Mouse (Mus musculus): ENCODE data around the gene Slc4a4. TPM values are rescaled to one million over a fixed set of nuclear protein-coding genes. Genes with fewer than 3 reads are reported as not detected.

The Slc4a4 gene
- polyA plus RNA-seq, 1 experiment from 2014 or later, result 2.2 TPM

DNA sequence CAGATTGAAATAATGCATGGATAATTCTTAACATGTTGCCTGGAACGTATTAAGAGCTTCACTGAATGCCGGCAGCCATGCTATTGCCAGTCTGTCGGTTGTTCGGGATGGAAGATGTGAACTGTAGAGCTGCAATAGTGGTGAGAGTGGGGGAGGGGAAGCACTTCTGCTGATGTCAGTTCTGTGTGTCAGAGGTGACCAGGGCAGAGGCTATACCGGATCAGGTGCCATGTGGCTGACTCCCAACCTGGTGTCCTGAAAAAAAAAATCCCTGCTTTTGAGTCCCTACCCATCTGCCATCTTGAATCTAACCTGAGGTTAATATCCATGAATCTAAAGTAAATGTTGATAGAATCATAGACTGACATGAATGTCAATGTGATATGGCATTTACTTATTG, 39.0 kb downstream of the Slc4a4 start:
- Histone ChIP-seq H3K36me3 (no peaks in the 10 kb centered on the region), H3K27me3 (ENCODE audit: insufficient read depth, poor library complexity, severe bottlenecking) (no peaks in the 10 kb centered on the region), H3K9me3 (no peaks in the 10 kb centered on the region), H3K4me3 (no peak overlapping the region), H3K27ac (no peak overlapping the region), H3K4me1 (peaks cover 18% of the 10 kb centered on the region)
- DNase-seq (ENCODE audit: low spot score), result no peak
- WGBS, result 83% methylated on average over 5 of the region's 5 CpGs

DNA sequence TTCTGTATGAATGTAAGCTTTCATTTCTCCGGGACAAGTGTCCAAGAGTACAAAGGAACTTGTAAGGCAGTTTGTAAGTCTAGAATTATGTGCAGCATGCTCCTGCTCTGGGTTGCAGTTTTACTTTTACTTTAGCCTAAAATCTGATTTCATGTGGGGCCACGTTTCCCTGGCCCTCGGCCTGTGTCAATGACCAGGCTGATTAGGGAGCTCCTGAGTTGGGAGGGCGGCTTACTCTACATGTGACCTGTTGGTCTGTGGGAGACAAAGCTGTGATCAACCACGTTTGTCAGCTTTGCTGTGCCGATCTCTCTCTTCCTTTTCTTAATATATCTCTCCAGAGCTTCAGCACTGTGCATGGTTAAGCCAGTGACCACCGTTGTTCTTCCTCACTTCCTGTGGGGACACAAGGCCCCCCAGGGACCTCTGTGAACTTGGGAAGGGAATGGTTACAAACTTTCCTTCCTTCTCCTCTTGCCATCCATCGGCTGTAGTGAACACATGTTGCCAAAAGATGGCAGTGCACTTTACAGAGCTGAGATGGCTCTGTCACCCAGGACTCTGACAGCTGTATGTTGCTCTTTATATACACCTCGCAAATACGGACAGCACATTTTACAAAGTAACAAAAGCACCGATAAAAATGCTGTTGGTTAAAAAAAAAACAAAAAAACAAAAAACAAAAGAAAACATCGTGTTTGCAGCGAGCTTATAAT, 41.7 kb downstream of the Slc4a4 start:
- WGBS, result 44% methylated on average over 13 of the region's 13 CpGs
- no peak for DNase-seq (ENCODE audit: low spot score)
- Histone ChIP-seq H3K4me3 (no peak overlapping the region), H3K27me3 (ENCODE audit: insufficient read depth, poor library complexity, severe bottlenecking) (no peaks in the 10 kb centered on the region), H3K36me3 (no peaks in the 10 kb centered on the region), H3K27ac (no peak overlapping the region), H3K9me3 (no peaks in the 10 kb centered on the region), H3K4me1 (peaks cover 37% of the 10 kb centered on the region)

DNA sequence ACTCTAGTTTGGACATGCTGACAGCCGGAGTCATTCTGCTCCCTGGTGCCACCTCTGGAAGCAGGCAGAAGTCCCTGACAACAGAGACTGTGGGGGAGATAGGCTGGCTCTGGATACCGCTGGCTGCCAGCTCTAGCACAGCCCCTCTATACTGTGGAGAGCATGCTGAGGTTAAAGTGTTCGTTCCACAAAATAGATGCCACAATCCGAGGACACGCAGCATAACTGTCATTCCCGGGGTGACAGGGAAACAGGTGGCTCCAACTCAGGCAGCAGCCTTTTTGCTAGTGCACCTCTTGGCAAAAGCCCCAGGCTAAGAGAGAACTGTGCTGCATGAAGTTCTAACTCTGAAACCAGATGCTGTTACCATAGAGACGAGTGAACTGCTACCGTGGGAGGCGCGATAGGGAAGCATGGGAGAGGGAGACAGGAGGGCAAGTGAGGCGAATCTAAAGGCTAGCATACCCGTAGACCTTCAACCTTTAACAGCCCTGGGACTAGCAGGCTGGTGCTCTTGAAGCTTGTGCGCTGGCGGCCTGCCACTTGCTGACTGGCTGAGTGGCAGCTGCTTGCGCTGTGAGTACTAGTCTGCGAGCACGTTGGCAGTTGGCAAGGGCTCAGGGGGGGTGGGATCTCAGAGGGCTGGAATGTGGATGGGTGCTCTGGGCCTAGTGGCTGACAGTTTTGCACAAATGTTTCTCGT, 42.9 kb downstream of the Slc4a4 start:
- peaks cover 49% of the 10 kb centered on the region for H3K4me1 ChIP-seq
- H3K36me3 ChIP-seq, result no peaks in the 10 kb centered on the region
- H3K27ac ChIP-seq, result peak overlapping the region; percentile 77
- H3K4me3 ChIP-seq, result peak overlapping the region; percentile 35
- WGBS, result 39% methylated on average over 18 of the region's 18 CpGs
- H3K9me3 ChIP-seq, result no peaks in the 10 kb centered on the region
- DNase-seq (ENCODE audit: low spot score), result peak; percentile 82
- H3K27me3 ChIP-seq (ENCODE audit: insufficient read depth, poor library complexity, severe bottlenecking), result no peaks in the 10 kb centered on the region

DNA sequence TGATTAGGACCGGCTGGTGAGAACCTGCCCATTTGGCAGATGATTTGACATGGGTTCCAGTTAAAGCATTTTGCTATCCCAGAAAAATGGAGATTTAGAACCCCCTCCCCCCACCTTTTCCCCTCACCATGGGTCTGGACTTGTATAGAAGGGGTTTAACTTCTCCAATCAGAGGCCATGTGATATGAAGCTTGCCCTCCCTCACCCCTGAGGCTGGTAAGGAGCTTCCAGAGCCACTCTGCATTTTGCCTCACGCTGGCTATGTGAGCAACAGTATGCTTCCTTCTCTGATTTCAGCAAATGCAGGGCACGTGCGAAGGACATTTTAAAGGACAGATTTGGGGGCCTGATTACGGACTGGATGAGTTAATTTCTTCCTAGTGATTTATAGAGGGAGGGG, 43.5 kb downstream of the Slc4a4 start:
- WGBS, result 58% methylated on average over 5 of the region's 5 CpGs
- H3K36me3 ChIP-seq, result no peaks in the 10 kb centered on the region
- H3K27ac ChIP-seq, result peak overlapping the region; percentile 77
- no peaks in the 10 kb centered on the region for H3K27me3 ChIP-seq (ENCODE audit: insufficient read depth, poor library complexity, severe bottlenecking)
- no peak overlapping the region for H3K4me3 ChIP-seq
- peaks cover 54% of the 10 kb centered on the region for H3K4me1 ChIP-seq
- H3K9me3 ChIP-seq, result no peaks in the 10 kb centered on the region
- no peak for DNase-seq (ENCODE audit: low spot score)

DNA sequence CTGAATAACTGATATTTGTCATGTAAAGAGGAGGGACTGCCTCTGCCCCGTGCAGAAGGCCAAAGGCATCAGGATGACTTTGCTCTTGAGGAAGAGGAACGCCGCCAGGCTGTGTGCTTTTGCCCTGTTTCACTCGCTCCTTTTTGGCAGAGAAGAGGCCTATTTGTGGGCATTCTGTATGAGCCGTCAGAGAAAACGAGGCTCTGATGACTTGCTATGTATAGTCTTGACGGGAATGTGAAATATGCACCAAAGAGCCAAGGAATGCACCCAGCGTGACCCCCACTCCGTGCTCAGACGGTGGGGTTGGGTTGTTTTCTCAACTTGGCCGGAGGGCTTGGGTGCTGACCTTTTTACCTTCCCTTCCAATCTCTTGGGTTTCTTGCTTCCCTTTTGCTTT, 44.0 kb downstream of the Slc4a4 start:
- no peaks in the 10 kb centered on the region for H3K36me3 ChIP-seq
- WGBS, result 33% methylated on average over 11 of the region's 11 CpGs
- H3K4me1 ChIP-seq, result peaks cover 59% of the 10 kb centered on the region
- H3K4me3 ChIP-seq, result no peak overlapping the region
- no peaks in the 10 kb centered on the region for H3K27me3 ChIP-seq (ENCODE audit: insufficient read depth, poor library complexity, severe bottlenecking)
- H3K9me3 ChIP-seq, result no peaks in the 10 kb centered on the region
- no peak for DNase-seq (ENCODE audit: low spot score)
- H3K27ac ChIP-seq, result peak overlapping the region; percentile 77

DNA sequence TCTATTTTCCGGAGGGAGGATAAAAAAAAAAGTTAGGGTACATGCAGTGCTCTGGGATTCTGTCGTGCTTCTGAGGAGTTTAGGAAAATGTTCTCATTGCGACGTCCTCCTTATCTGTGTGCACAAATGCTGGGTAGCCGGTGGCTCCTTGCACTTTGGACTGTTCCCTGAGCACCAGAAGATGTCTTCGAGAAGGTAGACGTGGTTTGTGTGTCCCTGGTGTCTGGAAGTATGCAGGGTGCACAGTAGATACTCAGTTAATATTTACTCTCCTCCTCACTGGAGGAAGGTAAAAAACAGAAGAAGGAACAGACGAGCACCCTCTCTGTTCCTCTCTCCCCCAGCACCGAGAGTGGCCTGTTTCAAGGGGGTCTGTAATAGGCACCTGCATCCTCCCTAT, 44.6 kb downstream of the Slc4a4 start:
- no peak for DNase-seq (ENCODE audit: low spot score)
- peak overlapping the region; percentile 77 for H3K27ac ChIP-seq
- 75% methylated on average over 9 of the region's 9 CpGs for WGBS

DNA sequence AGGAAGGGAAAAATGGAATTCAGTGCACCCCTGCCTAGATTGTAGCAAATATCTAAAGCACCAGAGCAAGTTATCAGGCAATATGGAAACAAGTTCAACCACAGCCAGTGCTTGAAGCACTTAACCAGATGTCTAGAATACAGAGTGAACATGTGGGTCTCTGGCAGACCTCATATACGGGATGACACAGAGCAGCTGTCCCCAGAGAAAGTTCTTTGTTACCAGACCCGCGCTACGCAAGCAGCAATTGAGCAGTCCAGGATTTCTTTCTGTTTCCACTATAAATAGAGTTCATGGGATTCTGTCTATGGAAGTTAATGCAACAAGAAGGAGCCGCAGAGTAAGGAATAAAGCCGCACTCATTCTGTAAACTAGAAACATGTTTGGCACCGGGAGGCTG, 46.8 kb downstream of the Slc4a4 start:
- peaks cover 60% of the 10 kb centered on the region for H3K4me1 ChIP-seq
- H3K36me3 ChIP-seq, result no peaks in the 10 kb centered on the region
- no peaks in the 10 kb centered on the region for H3K9me3 ChIP-seq
- 58% methylated on average over 7 of the region's 7 CpGs for WGBS
- no peak for DNase-seq (ENCODE audit: low spot score)
- no peak overlapping the region for H3K27ac ChIP-seq
- H3K4me3 ChIP-seq, result no peak overlapping the region
- H3K27me3 ChIP-seq (ENCODE audit: insufficient read depth, poor library complexity, severe bottlenecking), result no peaks in the 10 kb centered on the region

More for the DNA sequence above, 44.6 kb downstream of the Slc4a4 start:
- no peaks in the 10 kb centered on the region for H3K27me3 ChIP-seq (ENCODE audit: insufficient read depth, poor library complexity, severe bottlenecking)
- no peak overlapping the region for H3K4me3 ChIP-seq
- no peaks in the 10 kb centered on the region for H3K36me3 ChIP-seq
- H3K9me3 ChIP-seq, result no peaks in the 10 kb centered on the region
- H3K4me1 ChIP-seq, result peaks cover 60% of the 10 kb centered on the region

DNA sequence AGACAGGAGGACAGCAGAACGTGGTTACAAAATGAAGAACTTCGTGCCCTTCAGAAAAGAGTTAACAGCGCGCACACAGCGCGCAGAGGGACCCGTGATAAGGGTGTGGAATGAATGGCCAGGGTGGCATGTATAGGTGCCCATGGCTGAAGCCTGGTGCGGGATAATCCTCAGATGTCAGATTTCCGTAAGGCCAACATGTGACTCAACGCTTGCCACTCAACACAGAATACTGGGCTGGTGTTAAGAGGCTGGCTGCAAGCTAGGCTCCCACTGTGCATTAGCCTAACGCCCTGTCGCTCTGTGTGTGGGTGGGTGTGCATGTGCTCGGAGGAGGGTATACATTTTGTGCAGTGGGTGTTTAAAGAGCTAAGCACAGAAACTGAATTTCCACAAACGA, 47.3 kb downstream of the Slc4a4 start:
- peaks cover 60% of the 10 kb centered on the region for H3K4me1 ChIP-seq
- H3K4me3 ChIP-seq, result no peak overlapping the region
- whole genome bisulfite sequencing, result 70% methylated on average over 14 of the region's 14 CpGs
- DNase-seq (ENCODE audit: low spot score), result no peak
- H3K27ac ChIP-seq, result peak overlapping the region; percentile 53; the same call in 1 of the 2 replicates
- no peaks in the 10 kb centered on the region for H3K36me3 ChIP-seq
- no peaks in the 10 kb centered on the region for H3K9me3 ChIP-seq
- no peaks in the 10 kb centered on the region for H3K27me3 ChIP-seq (ENCODE audit: insufficient read depth, poor library complexity, severe bottlenecking)

DNA sequence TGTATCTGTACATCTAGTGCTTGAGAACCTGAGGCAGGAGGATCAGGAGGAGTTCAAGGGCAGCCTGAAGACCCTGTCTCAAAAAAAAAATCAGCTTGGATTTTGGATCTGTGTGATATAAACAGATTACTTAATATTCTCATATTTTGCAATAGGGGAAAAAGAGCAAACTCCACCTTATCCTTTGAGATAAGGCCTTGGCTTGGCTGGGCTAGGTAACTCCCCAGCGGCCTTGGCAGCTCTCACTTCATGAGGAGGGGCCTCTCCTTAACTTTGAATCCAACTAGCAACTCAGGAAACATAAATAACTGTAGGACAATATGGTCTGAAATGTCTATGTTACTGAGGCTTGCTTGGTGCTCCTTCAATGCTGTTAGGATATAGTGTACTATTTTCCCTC, 51.6 kb downstream of the Slc4a4 start:
- H3K36me3 ChIP-seq, result no peaks in the 10 kb centered on the region
- H3K27me3 ChIP-seq (ENCODE audit: insufficient read depth, poor library complexity, severe bottlenecking), result no peaks in the 10 kb centered on the region
- H3K4me3 ChIP-seq, result no peak overlapping the region
- peaks cover 33% of the 10 kb centered on the region for H3K4me1 ChIP-seq
- H3K27ac ChIP-seq, result no peak overlapping the region
- 71% methylated on average over 1 of the region's 1 CpGs for WGBS
- no peaks in the 10 kb centered on the region for H3K9me3 ChIP-seq
- no peak for DNase-seq (ENCODE audit: low spot score)

DNA sequence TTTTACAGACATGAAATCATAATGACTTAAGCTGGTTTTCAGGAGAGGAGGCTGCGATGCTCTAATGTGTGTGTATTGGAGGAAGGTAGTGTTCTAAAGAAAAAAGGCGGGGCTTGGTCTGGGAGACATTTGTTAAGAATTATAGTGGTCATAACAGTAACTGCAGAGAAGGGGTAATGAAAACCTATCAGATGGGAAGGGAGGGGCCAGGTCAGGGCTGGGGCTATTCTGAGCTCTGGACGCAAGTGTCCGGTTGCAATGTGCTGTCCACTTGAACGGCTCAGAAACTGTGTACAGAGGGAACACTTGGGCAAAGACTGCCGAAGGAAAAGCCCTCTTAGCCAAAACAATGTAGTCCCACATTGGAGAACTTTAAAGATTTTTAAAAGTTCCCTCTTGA, 52.5 kb downstream of the Slc4a4 start:
- DNase-seq (ENCODE audit: low spot score), result no peak
- H3K27ac ChIP-seq, result 0 out of 2 replicates have a peak overlapping the region, but pooled peaks have one; percentile 16
- no peaks in the 10 kb centered on the region for H3K9me3 ChIP-seq
- H3K27me3 ChIP-seq (ENCODE audit: insufficient read depth, poor library complexity, severe bottlenecking), result no peaks in the 10 kb centered on the region
- WGBS, result 51% methylated on average over 6 of the region's 6 CpGs
- peaks cover 23% of the 10 kb centered on the region for H3K4me1 ChIP-seq
- H3K36me3 ChIP-seq, result no peaks in the 10 kb centered on the region
- no peak overlapping the region for H3K4me3 ChIP-seq

DNA sequence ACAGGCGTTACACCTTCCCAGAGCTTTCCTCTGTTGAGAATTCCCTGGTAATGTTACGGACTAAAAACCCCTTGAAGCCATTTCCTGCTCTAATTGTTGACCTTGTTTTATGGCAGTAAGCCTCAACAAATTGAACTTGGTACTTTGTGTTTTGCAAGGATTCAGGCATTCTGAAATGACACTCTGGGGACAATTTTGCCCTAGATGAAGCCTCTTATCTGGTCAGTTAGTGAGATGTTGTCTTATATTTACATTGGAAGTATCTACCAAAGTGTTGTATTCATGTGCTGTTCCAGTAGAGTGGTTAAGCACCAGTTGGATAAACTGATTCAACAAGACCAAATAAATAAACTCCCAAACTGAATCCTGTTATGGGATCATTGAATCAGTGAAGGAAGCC, 53.2 kb downstream of the Slc4a4 start:
- Histone ChIP-seq H3K4me1 (peaks cover 17% of the 10 kb centered on the region), H3K27ac (no peak overlapping the region), H3K9me3 (no peaks in the 10 kb centered on the region), H3K4me3 (no peak overlapping the region), H3K27me3 (ENCODE audit: insufficient read depth, poor library complexity, severe bottlenecking) (no peaks in the 10 kb centered on the region), H3K36me3 (no peaks in the 10 kb centered on the region)
- no peak for DNase-seq (ENCODE audit: low spot score)
- WGBS, result 75% methylated on average over 2 of the region's 2 CpGs

DNA sequence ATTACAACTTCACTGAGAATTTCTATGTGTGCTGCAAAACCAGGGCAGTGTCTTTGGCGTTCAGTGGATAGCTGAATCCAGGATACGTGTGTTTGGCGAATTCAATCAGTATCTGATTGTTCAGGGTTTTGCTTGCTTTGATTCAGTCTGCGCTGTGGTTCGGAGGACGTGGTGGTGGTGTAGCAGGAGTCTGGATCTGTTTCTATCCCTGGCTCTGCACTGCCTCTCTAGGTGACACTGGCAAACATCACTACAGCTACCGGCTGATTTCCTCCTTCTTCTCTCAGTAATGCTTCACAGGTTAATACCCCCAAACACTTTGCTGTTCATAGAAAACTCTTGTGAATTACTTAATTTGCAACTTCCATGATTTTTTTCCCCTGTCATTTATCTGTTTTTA, 55.3 kb downstream of the Slc4a4 start:
- Histone ChIP-seq H3K36me3 (no peaks in the 10 kb centered on the region), H3K27me3 (ENCODE audit: insufficient read depth, poor library complexity, severe bottlenecking) (no peaks in the 10 kb centered on the region), H3K9me3 (no peaks in the 10 kb centered on the region), H3K4me1 (peaks cover 8% of the 10 kb centered on the region; the same call in 1 of the 2 replicates), H3K27ac (no peak overlapping the region), H3K4me3 (no peak overlapping the region)
- no peak for DNase-seq (ENCODE audit: low spot score)
- 76% methylated on average over 7 of the region's 7 CpGs for WGBS

DNA sequence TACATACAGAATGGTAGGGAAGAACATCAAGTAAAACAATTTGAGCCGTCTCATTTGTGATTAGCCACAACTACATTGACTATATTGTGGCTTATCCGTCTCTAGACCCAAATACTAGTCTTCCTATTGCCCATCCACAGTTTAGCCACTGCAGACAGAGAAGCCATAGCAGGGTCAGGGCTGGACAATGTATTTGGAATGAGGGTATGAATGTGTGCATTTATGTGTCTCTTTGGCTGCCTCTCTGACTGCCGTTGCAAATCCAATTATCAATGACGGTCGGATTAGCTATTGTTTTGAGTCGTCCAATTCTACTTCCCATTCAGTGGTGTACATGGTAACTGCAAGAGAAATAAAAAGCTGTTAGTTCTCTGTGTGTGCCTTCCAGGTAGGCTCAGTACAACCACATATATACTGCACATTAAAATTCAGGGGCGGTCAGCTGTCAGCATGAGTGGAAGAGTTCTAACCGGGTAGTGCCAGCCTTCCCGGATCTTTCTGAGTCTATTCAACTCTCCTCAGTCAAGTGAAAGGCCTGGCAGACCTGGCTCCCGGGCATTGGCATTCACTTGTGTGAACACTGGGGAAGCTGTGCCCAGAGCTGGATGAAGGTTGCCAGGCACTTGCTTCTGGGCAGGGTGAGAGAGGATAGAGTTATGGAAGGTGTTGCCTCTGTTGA, 59.2 kb downstream of the Slc4a4 start:
- no peak for DNase-seq (ENCODE audit: low spot score)
- Histone ChIP-seq H3K4me1 (no peaks in the 10 kb centered on the region), H3K9me3 (no peaks in the 10 kb centered on the region), H3K4me3 (no peak overlapping the region), H3K27ac (no peak overlapping the region), H3K27me3 (ENCODE audit: insufficient read depth, poor library complexity, severe bottlenecking) (no peaks in the 10 kb centered on the region), H3K36me3 (no peaks in the 10 kb centered on the region)
- WGBS, result 91% methylated on average over 10 of the region's 10 CpGs
